16 mouse cellular contexts compared by ENCODE assay signal in genomic region chr5:66757706-66758237, GRCm38 (mm10). TPM values are rescaled to one million over a fixed set of nuclear protein-coding genes. Genes with fewer than 3 reads are reported as not detected.
A peak's percentile ranks its signal among the peaks of the same experiment; 100 is the strongest.
DNase-seq lines count a peak whose midpoint lies in the region; ATAC-seq and TF ChIP-seq lines count a peak whose summit lies in the region.
"Had no signal": no experiment of that assay in that cellular context is flagged by ENCODE, and none has a peak within 500 bp of the region (broad histone marks: within the 10 kb centered on the region; RNA-seq: fewer than 3 reads in every experiment).

No protein-coding gene starts in this region.

- no peaks in the 10 kb centered on the region for H3K27me3 ChIP-seq in forebrain, embryonic 15.5 days
- H3K27me3 ChIP-seq in hindbrain, embryonic 14.5 days (ENCODE audit: control insufficient read depth, insufficient read depth, low read length) = no peaks in the 10 kb centered on the region
- no peaks in the 10 kb centered on the region for H3K27me3 ChIP-seq in neural tube, embryonic 14.5 days (ENCODE audit: control insufficient read depth, insufficient read depth, low read length)
- peaks cover 11% of the 10 kb centered on the region for H3K27me3 ChIP-seq in heart, embryonic 11.5 days (ENCODE audit: control insufficient read depth, insufficient read depth, low read length)
- H3K27me3 ChIP-seq: limb, embryonic 12.5 days had no signal

- WGBS in forebrain, embryonic 15.5 days = 48% methylated on average over 2 of the region's 2 CpGs
- WGBS in hindbrain, embryonic 14.5 days = 34% methylated on average over 2 of the region's 2 CpGs
- WGBS in neural tube, embryonic 14.5 days = 49% methylated on average over 2 of the region's 2 CpGs
- WGBS in heart, embryonic 11.5 days (ENCODE audit: insufficient replicate concordance) = 70% methylated on average over 2 of the region's 2 CpGs

- no peak overlapping the region for H3K4me2 ChIP-seq in forebrain, embryonic 15.5 days (replicated peaks)
- no peak overlapping the region for H3K4me2 ChIP-seq in hindbrain, embryonic 14.5 days (replicated peaks)
- H3K4me2 ChIP-seq in neural tube, embryonic 14.5 days (ENCODE audit: low read depth, low read length) = no peak overlapping the region
- H3K4me2 ChIP-seq in heart, embryonic 11.5 days = no peak overlapping the region
- H3K4me2 ChIP-seq: limb, embryonic 12.5 days had no signal

- no peak overlapping the region for H3K9ac ChIP-seq in forebrain, embryonic 15.5 days (replicated peaks)
- H3K9ac ChIP-seq in hindbrain, embryonic 14.5 days = no peak overlapping the region
- no peak overlapping the region for H3K9ac ChIP-seq in neural tube, embryonic 14.5 days (replicated peaks; ENCODE audit: low read depth, low read length)
- no peak overlapping the region for H3K9ac ChIP-seq in heart, embryonic 11.5 days (ENCODE audit: low read depth, low read length)
- H3K9ac ChIP-seq: limb, embryonic 12.5 days; liver, embryonic 14.5 days had no signal

- peak; percentile 62 for ATAC-seq in forebrain, embryonic 15.5 days (replicated peaks)
- peak; percentile 42; the same call in 1 of the 2 replicates for ATAC-seq in hindbrain, embryonic 14.5 days (ENCODE audit: low FRiP score)
- peak; percentile 55; the same call in 1 of the 2 replicates for ATAC-seq in neural tube, embryonic 14.5 days (ENCODE audit: low read depth)
- ATAC-seq in heart, embryonic 11.5 days (replicated peaks; ENCODE audit: insufficient number of reproducible peaks, low FRiP score, low TSS enrichment) = no peak

- H3K9me3 ChIP-seq in forebrain, embryonic 15.5 days = no peaks in the 10 kb centered on the region
- no peaks in the 10 kb centered on the region for H3K9me3 ChIP-seq in hindbrain, embryonic 14.5 days (ENCODE audit: control insufficient read depth, low read length)
- no peaks in the 10 kb centered on the region for H3K9me3 ChIP-seq in neural tube, embryonic 14.5 days (ENCODE audit: control insufficient read depth, low read length)
- no peaks in the 10 kb centered on the region for H3K9me3 ChIP-seq in heart, embryonic 11.5 days (replicated peaks; ENCODE audit: control insufficient read depth, low read length)
- H3K9me3 ChIP-seq: limb, embryonic 12.5 days had no signal

- H3K36me3 ChIP-seq in forebrain, embryonic 15.5 days = no peaks in the 10 kb centered on the region
- no peaks in the 10 kb centered on the region for H3K36me3 ChIP-seq in hindbrain, embryonic 14.5 days (replicated peaks; ENCODE audit: control insufficient read depth, insufficient read depth)
- no peaks in the 10 kb centered on the region for H3K36me3 ChIP-seq in neural tube, embryonic 14.5 days (ENCODE audit: control insufficient read depth, insufficient read depth, low read length)
- H3K36me3 ChIP-seq in heart, embryonic 11.5 days (ENCODE audit: control insufficient read depth, insufficient read depth, low read length) = no peaks in the 10 kb centered on the region
- H3K36me3 ChIP-seq: limb, embryonic 12.5 days had no signal

- H3K4me3 ChIP-seq in left cerebral cortex, adult 2 months = no peak overlapping the region
- no peak overlapping the region for H3K4me3 ChIP-seq in forebrain, embryonic 15.5 days
- H3K4me3 ChIP-seq in hindbrain, embryonic 14.5 days (replicated peaks; ENCODE audit: low read length) = no peak overlapping the region
- H3K4me3 ChIP-seq in neural tube, embryonic 14.5 days (ENCODE audit: low read depth, low read length) = no peak overlapping the region
- no peak overlapping the region for H3K4me3 ChIP-seq in heart, embryonic 11.5 days (ENCODE audit: low read depth, low read length)
- H3K4me3 ChIP-seq: limb, embryonic 12.5 days had no signal

- no peak for DNase-seq in left cerebral cortex, adult 2 months (ENCODE audit: extremely low spot score in 1 of 2, low spot score in 2 of 2)
- DNase-seq in left cerebral cortex, adult 8-10 months (ENCODE audit: low spot score in 2 of 2) = no peak
- no peak for DNase-seq in hindbrain, embryonic 14.5 days (ENCODE audit: low spot score)
- no peak for DNase-seq in ovary, postnatal 36 days (ENCODE audit: low spot score)
- DNase-seq in retina, embryonic 14.5 days (ENCODE audit: low spot score) = no peak
- DNase-seq: adrenal gland, postnatal 10 days; cerebellum, adult 11 months; cerebellum, postnatal 14 days; kidney, adult 9 months; thymus, postnatal 14 days had no signal

- peaks cover 17% of the 10 kb centered on the region for H3K4me1 ChIP-seq in forebrain, embryonic 15.5 days
- peaks cover 20% of the 10 kb centered on the region for H3K4me1 ChIP-seq in hindbrain, embryonic 14.5 days (replicated peaks; ENCODE audit: control insufficient read depth, insufficient read depth, low read length)
- H3K4me1 ChIP-seq in neural tube, embryonic 14.5 days (ENCODE audit: control insufficient read depth, insufficient read depth, low read length) = 0 out of 2 replicates have a peak, but pooled peaks cover 5% of the 10 kb centered on the region
- no peaks in the 10 kb centered on the region; the same call in 1 of the 2 replicates for H3K4me1 ChIP-seq in heart, embryonic 11.5 days (ENCODE audit: control insufficient read depth, insufficient read depth, low read length)

- no peak for TF ChIP-seq CTCF in left cerebral cortex, adult 2 months (IDR thresholded peaks at IDR 0.05)

- H3K27ac ChIP-seq in left cerebral cortex, adult 2 months = peak overlapping the region; percentile 47; the same call in 1 of the 2 replicates
- H3K27ac ChIP-seq in forebrain, embryonic 15.5 days (replicated peaks) = peak overlapping the region; percentile 59; the same call in 1 of the 2 replicates
- peak overlapping the region; percentile 54 for H3K27ac ChIP-seq in hindbrain, embryonic 14.5 days
- no peak overlapping the region; the same call in 1 of the 2 replicates for H3K27ac ChIP-seq in neural tube, embryonic 14.5 days (ENCODE audit: low read depth, low read length)
- H3K27ac ChIP-seq in heart, embryonic 11.5 days (ENCODE audit: low read depth, low read length) = no peak overlapping the region
- H3K27ac ChIP-seq: limb, embryonic 12.5 days; liver, embryonic 14.5 days had no signal

- intact Hi-C loops in left cerebral cortex, adult 2 months (cut with DNase I) = no loop called here

RNA-seq across cellular contexts. Expression of gene Limch1, which starts 12.1 kb away (rescaled TPM):
- 100 to 1,000 TPM; 121 to 127 TPM for total RNA-seq in left cerebral cortex, adult 2 months (2021)
- total RNA-seq in left cerebral cortex, adult 8-10 months (2022) = 100 to 1,000 TPM; 110 to 123 (median 118) TPM
- polyA plus RNA-seq in forebrain, embryonic 15.5 days (2015; fragmentation: Nextera tagmentation; extraction: Ambion mirVana) = 84.3 and 85.1 TPM in 2 replicates
- polyA plus RNA-seq in hindbrain, embryonic 14.5 days (2014; fragmentation: Nextera tagmentation; extraction: Ambion mirVana) = 58.6 and 60.1 TPM in 2 replicates
- 81.8 and 84.9 TPM in 2 replicates for polyA plus RNA-seq in neural tube, embryonic 14.5 days (2014; fragmentation: Nextera tagmentation; extraction: Ambion mirVana)
- polyA plus RNA-seq in heart, embryonic 11.5 days (2014; fragmentation: Nextera tagmentation; extraction: Ambion mirVana) = 28.2 and 32.8 TPM in 2 replicates
- polyA plus RNA-seq: C2C12 had no signal

Comparison
In these comparisons a context has a peak if more than half of its experiments do, and no peak if none do; other contexts are left out.
1. H3K27ac ChIP-seq: peak in left cerebral cortex, adult 2 months (single experiment), forebrain, embryonic 15.5 days (single experiment) and hindbrain, embryonic 14.5 days (single experiment); none in neural tube, embryonic 14.5 days (single experiment) and heart, embryonic 11.5 days (single experiment).